Mouse (Mus musculus) kidney, embryonic 15.5 days (tissue): ENCODE results near the gene Fam178b. TPM values are rescaled to one million over a fixed set of nuclear protein-coding genes. Genes with fewer than 3 reads are reported as not detected.

ENCODE experiments used
- ATAC-seq: fragments of 200-750 bp; cut with Nextera tagmentation; replicated peaks from 2 replicates; pipeline ENCODE4 v1.8.0; 2017; ENCODE audit warnings: moderate TSS enrichment; ENCODE audit not compliant: low FRiP score
- H3K27ac ChIP-seq: fragments of 300-500 bp; sonication (generic); 2 replicates; pipeline ENCODE4 v1.5.1; 2015; ENCODE audit warnings: mild to moderate bottlenecking, inconsistent platforms
- H3K27me3 ChIP-seq: fragments of 300-500 bp; sonication (generic); 2 replicates; pipeline ENCODE4 v1.6.1; 2015; ENCODE audit warnings: inconsistent platforms
- H3K36me3 ChIP-seq: fragments of 300-500 bp; sonication (generic); 2 replicates; pipeline ENCODE4 v1.6.1; 2015; ENCODE audit warnings: inconsistent platforms
- H3K4me1 ChIP-seq: fragments of 300-500 bp; sonication (generic); 2 replicates; pipeline ENCODE4 v1.6.1; 2015; ENCODE audit warnings: inconsistent platforms
- H3K4me2 ChIP-seq: fragments of 300-500 bp; sonication (generic); 2 replicates; pipeline ENCODE4 v1.6.1; 2015; ENCODE audit warnings: moderate library complexity, mild to moderate bottlenecking, inconsistent platforms
- H3K4me3 ChIP-seq: fragments of 300-500 bp; sonication (generic); replicated peaks from 2 replicates; pipeline ENCODE4 v1.5.1; 2015; ENCODE audit warnings: mild to moderate bottlenecking, inconsistent platforms
- H3K9ac ChIP-seq: fragments of 300-500 bp; sonication (generic); 2 replicates; pipeline ENCODE4 v1.6.1; 2015; ENCODE audit warnings: mild to moderate bottlenecking, inconsistent platforms
- H3K9me3 ChIP-seq: fragments of 300-500 bp; sonication (generic); replicated peaks from 2 replicates; pipeline ENCODE4 v1.6.1; 2016; ENCODE audit warnings: inconsistent platforms
- WGBS: fragments of 180-500 bp; shearing (Covaris S2); methylation state at CpG from one replicate; pipeline ENCODE4 v1.1.7; 2015; ENCODE audit warnings: mixed read lengths; 5-methylcytosine and 5-hydroxymethylcytosine counted together
- polyA plus RNA-seq: library from polyadenylated mRNA; unstranded; fragments of >200 nt; fragmentation: Nextera tagmentation; extraction: Ambion mirVana; gene quantifications from 2 replicates; pipeline ENCODE4 v1.2.1, GENCODE M21; 2015

The Fam178b gene
- polyA plus RNA-seq, 1 experiment from 2014 or later = 1.3 TPM

DNA sequence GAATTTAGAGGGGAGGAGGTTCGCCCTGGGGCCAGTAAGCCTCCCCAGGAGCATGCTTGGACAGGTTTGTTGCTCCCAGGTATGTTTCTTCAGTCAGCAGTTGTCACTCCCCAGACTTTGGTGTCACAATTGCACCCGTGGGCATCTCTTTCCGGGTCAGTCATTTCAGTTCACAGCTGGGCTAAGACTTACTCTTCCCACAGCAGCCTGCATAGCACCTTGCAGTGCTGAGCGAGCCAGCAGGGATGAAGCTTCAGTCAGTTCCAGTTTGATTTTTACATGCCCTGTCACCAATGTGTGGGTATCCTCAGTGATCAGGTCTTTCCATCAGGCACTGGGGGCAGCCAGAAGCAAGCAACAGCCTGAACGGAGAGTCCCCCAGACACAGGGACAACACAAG is 14.0 kb upstream of the Fam178b start:
- Histone ChIP-seq H3K36me3 (peaks cover 70% of the 10 kb centered on the region), H3K9me3 (no peaks in the 10 kb centered on the region), H3K4me1 (peaks cover 9% of the 10 kb centered on the region), H3K4me2 (no peak overlapping the region), H3K4me3 (no peak overlapping the region), H3K27ac (no peak overlapping the region), H3K9ac (no peak overlapping the region), H3K27me3 (no peaks in the 10 kb centered on the region)
- ATAC-seq = no peak
- WGBS = 52% methylated on average over 5 of the region's 5 CpGs

DNA sequence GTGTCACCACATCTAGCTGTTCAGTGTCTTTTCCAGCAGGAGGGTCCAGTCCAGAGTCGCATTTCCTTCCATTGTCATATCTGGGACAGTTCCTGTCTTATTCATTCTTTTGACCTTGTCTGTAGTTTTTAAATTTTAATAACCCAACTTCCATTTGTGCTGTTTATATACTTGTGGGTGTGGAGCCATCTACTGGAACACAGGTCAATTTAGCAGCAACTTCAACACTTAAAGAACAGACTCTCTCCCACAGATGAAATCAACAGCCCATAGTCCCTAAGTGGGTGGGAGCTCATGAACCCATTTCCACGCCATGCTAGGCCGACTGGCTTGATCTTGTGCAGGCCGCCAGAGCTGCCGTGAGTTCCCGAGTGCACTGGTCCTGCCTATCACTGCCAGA is 13.4 kb upstream of the Fam178b start:
- Histone ChIP-seq H3K9me3 (no peaks in the 10 kb centered on the region), H3K27ac (no peak overlapping the region), H3K36me3 (peaks cover 64% of the 10 kb centered on the region), H3K4me2 (no peak overlapping the region), H3K4me1 (peaks cover 10% of the 10 kb centered on the region), H3K4me3 (no peak overlapping the region), H3K9ac (no peak overlapping the region), H3K27me3 (no peaks in the 10 kb centered on the region)
- WGBS = 61% methylated on average over 6 of the region's 6 CpGs
- no peak for ATAC-seq

DNA sequence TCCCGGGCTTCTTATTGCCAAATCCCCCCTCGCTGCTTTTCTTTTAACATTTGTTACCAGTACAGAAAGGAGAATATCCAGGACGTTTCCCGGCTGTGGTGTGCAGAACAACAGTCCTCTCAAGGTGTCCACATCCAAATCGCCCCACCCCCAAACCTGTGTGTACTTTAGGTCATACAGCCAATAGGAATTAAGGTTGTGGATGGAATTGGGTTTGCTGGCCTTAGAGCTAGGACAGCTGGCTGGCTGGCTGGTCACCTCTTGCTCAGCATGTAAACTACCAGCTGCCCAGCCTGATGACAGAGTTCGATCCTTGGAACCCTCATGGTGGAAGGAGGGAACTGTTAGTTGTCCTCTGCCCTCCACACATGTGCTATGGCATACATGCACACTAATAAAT is 11.9 kb upstream of the Fam178b start:
- peaks cover 49% of the 10 kb centered on the region for H3K36me3 ChIP-seq
- H3K9me3 ChIP-seq = no peaks in the 10 kb centered on the region
- no peak for ATAC-seq
- no peaks in the 10 kb centered on the region for H3K27me3 ChIP-seq
- no peak overlapping the region for H3K27ac ChIP-seq
- H3K4me2 ChIP-seq = no peak overlapping the region
- H3K4me1 ChIP-seq = peaks cover 16% of the 10 kb centered on the region
- WGBS = 88% methylated on average over 6 of the region's 6 CpGs
- no peak overlapping the region for H3K4me3 ChIP-seq
- H3K9ac ChIP-seq = no peak overlapping the region

DNA sequence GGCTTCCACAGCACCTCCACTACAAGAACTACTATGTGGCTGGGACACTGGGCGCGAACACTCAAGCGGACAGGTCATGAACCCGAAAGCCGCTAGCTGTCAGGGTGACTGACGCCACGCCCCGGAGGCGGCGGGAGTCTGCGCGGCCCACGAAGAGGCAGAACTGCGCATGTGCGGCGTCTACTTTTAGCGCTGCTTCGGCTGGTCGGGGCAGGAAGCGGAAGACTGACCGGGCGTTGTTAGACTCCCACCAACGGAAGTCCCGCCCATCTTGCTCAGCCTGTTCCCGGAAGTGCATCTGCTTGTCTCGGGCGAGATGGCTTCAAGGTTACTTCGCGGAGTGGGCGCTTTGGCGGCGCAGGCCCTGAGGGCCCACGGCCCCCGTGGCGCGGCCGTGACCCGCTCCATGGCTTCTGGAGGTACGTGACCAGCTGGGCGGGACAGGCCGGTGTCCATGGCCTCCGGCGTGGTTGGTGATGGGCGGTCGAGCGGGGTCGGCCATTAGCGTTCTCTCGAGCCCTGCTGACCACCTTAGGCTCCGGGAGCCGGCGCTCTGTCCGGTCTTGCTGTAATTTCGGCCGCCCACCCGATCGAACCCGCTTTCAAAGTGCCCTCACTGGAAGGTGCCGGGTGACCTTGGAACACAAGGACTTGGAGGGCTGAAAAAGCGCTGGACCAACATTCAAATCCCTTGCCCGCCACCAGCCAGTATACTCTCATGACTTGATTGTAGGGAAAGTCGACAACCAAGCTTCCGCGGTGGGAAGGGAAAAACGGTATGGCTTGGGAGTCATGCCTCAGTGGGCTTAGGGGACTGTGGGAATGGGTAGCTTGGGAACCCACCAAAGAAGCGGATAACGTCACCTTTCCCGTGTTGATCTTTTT is 8.5 kb upstream of the Fam178b start, which contains the start of gene Cox5b:
Gene Cox5b (plus strand): TSS at position 179 of the 885 bp plus-strand sequence.
- Histone ChIP-seq H3K4me1 (peaks cover 16% of the 10 kb centered on the region), H3K9me3 (no peaks in the 10 kb centered on the region), H3K9ac (peak within 1 kb of the TSS; percentile 81), H3K4me2 (peak within 1 kb of the TSS; percentile 74), H3K4me3 (peak within 1 kb of the TSS; percentile 77), H3K27ac (peak within 1 kb of the TSS; percentile 67), H3K36me3 (peaks cover 31% of the 10 kb centered on the region), H3K27me3 (no peaks in the 10 kb centered on the region)
- under 1% methylated on average over 68 of the region's 68 CpGs for WGBS
- peak; percentile 96 for ATAC-seq

DNA sequence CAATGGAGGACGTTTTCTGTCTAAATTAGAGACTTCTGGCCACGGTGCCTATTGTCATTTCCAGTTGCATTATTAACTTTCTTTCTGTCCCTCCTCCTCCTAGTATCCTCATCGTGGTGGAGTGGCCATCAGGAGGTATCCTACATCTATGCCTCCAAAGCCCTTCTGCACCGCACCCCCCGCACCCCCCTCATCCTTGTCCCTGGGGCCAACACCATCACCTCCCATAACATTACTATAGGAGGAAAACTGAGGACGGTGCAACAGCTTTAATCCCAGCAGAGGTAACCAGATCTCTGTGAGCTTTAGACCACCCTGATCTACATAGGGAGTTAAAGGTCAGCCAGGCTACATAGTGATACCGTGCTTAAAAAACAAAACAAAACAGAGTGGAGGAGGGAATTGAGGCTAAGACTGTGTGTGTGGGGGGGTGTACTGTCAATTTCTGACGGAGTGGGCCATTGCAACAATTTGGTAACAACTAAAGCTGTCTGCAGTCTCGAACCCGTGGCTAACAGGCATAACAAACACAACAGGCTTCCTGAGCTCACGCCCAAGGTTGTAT is 7.8 kb upstream of the Fam178b start:
- Histone ChIP-seq H3K9ac (peak overlapping the region; percentile 9; the same call in 1 of the 2 replicates), H3K4me1 (peaks cover 16% of the 10 kb centered on the region), H3K36me3 (peaks cover 31% of the 10 kb centered on the region), H3K9me3 (no peaks in the 10 kb centered on the region), H3K27me3 (no peaks in the 10 kb centered on the region), H3K4me2 (peak overlapping the region; percentile 74), H3K27ac (peak overlapping the region; percentile 28; the same call in 1 of the 2 replicates), H3K4me3 (peak overlapping the region; percentile 77)
- peak; percentile 50 for ATAC-seq
- WGBS = 55% methylated on average over 11 of the region's 11 CpGs

DNA sequence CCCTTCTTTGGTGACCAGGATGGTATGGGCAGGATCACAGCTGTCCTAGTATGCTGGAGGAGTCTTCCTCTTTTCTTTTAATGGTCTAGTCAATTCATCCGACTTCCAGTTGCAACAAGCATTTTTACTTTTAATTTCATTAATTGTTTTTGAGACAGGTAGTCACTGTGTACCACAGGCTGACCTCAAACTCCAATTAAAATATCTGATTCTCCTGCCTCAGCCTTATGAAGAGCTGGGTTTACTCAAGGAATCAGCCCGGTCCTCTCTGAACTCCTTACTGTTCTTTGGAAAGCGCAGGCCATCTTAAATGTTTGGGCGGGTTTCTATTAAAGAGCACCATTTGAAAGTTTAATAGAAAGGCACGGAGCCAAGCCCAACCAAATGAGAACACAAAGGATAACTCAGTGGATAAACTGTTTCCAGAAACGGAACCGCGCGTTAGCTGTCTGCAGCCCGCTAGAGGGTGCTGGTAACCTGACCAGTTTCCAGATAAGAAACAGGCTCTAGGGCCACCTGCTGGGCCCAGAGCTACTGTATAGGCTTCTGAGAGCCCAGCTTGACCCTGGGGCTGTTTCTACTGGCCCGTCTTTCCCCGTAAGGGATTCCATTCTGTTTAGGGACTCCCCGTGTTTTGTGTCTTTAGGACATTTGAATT is 956 bp upstream of the Fam178b start:
- H3K4me1 ChIP-seq = 0 out of 2 replicates have a peak, but pooled peaks cover 11% of the 10 kb centered on the region
- no peak overlapping the region for H3K4me3 ChIP-seq
- H3K4me2 ChIP-seq = no peak overlapping the region
- H3K9ac ChIP-seq = no peak overlapping the region
- no peaks in the 10 kb centered on the region for H3K36me3 ChIP-seq
- peak overlapping the region; percentile 59 for H3K27ac ChIP-seq
- H3K9me3 ChIP-seq = no peaks in the 10 kb centered on the region
- H3K27me3 ChIP-seq = no peaks in the 10 kb centered on the region
- 10% methylated on average over 13 of the region's 13 CpGs for WGBS
- peak; percentile 83 for ATAC-seq

DNA sequence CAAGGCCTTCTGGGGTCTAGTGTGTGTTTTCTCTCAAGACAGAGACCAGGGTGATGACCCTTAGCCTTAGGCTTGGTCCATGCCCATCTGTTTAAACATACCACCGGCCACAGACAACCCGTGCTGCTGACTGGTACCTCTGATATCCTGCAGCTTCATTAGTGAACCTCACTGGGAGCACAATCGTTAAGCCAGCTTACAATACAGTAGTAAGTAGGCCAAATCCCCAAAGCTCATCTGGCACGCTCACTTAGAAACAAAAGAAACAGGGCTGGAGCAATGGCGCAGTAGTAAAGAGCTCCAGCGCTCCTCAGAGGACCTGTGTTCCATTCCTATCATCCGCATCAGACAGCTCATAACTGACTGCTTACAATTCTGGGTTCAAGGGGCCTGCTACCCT is 2.1 kb downstream of the Fam178b start:
- Histone ChIP-seq H3K27me3 (no peaks in the 10 kb centered on the region), H3K36me3 (no peaks in the 10 kb centered on the region), H3K9me3 (no peaks in the 10 kb centered on the region), H3K4me1 (0 out of 2 replicates have a peak, but pooled peaks cover 11% of the 10 kb centered on the region), H3K4me3 (no peak overlapping the region), H3K9ac (no peak overlapping the region), H3K27ac (no peak overlapping the region), H3K4me2 (no peak overlapping the region)
- WGBS = 79% methylated on average over 7 of the region's 7 CpGs
- ATAC-seq = no peak

DNA sequence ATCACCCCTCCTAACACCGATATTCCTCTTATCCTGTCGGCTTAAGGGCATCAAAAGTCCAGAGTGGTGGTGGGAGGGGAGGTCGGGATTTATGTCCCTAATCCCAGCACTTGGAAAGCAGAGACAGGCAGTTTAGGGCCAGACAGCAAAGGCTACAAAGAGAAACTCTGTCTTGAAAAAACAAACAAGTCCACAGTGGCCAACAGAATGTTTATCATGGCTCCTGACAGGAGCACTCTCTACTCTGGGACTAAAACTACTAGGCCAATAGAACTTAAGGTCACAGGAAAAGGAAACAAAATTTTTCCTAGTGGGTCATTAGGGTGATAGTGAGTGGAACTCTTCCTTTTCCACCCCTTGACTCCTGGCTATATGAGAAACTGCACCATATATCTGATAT is 8.0 kb downstream of the Fam178b start:
- Histone ChIP-seq H3K4me2 (no peak overlapping the region), H3K4me1 (peaks cover 16% of the 10 kb centered on the region; the same call in 1 of the 2 replicates), H3K36me3 (no peaks in the 10 kb centered on the region), H3K27me3 (no peaks in the 10 kb centered on the region), H3K9ac (no peak overlapping the region), H3K4me3 (no peak overlapping the region), H3K27ac (no peak overlapping the region), H3K9me3 (no peaks in the 10 kb centered on the region)
- no peak for ATAC-seq
- 5% methylated on average over 3 of the region's 3 CpGs for WGBS

DNA sequence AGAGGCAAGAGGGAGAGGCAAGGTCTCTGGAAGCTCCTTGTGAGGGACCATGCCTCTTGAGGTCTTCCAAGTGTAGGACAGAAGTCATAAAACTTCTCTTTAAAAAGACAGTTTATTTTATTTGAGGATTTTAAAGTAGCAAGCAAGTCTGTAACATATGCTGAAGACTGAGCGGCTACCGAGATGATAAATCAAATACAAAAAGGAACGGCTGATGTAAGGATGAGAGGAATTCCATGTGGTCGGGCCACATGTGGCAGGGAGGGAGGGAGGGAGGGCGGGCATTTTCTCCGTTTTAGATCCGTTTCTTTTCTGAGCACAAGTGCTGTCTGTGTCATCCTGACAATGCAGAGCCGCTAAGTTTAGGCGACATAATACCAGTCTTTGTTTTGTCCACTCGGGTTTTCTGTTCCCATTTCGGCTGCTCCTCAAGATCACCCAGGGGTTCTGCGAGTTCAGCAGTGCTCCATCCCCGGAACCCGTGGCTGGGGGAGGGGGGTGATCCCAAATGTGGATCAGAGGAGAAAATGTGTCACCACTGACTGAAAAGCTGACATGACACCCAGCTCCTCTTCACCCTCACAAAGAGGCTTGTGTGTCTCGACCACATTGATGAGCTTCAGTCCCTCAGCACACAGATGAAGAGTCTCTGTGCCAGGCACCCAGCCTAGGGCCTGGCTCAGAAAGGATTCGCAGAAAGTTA is 10.2 kb downstream of the Fam178b start:
- Histone ChIP-seq H3K36me3 (no peaks in the 10 kb centered on the region), H3K9ac (no peak overlapping the region), H3K9me3 (no peaks in the 10 kb centered on the region), H3K27me3 (no peaks in the 10 kb centered on the region), H3K4me2 (no peak overlapping the region), H3K27ac (0 out of 2 replicates have a peak overlapping the region, but pooled peaks have one; percentile 37), H3K4me1 (peaks cover 16% of the 10 kb centered on the region; the same call in 1 of the 2 replicates), H3K4me3 (no peak overlapping the region)
- no peak for ATAC-seq
- WGBS = 48% methylated on average over 16 of the region's 16 CpGs

DNA sequence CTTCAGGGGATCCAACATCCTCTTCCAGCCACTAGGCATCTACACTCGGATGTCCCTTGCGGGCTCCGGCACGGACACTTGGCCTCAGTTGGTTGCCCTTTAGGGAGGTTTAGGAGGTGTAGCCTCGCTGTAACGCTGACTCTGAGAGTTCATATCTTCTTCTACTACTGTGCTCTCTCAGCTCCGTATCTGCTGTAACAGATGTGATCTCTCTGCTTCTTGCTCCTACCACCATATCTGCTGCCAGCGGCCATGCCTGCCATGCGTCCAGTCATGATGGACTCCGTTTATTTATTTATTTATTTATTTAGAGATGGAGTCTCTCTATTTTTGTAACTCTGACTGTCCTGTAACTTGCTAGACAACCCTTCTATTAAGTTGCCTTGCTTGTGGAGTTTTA is 11.7 kb downstream of the Fam178b start:
- H3K9ac ChIP-seq = no peak overlapping the region
- no peaks in the 10 kb centered on the region for H3K9me3 ChIP-seq
- no peaks in the 10 kb centered on the region for H3K36me3 ChIP-seq
- WGBS = 89% methylated on average over 10 of the region's 10 CpGs
- H3K4me3 ChIP-seq = no peak overlapping the region
- no peaks in the 10 kb centered on the region for H3K27me3 ChIP-seq
- H3K27ac ChIP-seq = no peak overlapping the region
- H3K4me2 ChIP-seq = no peak overlapping the region
- peaks cover 16% of the 10 kb centered on the region for H3K4me1 ChIP-seq
- no peak for ATAC-seq

DNA sequence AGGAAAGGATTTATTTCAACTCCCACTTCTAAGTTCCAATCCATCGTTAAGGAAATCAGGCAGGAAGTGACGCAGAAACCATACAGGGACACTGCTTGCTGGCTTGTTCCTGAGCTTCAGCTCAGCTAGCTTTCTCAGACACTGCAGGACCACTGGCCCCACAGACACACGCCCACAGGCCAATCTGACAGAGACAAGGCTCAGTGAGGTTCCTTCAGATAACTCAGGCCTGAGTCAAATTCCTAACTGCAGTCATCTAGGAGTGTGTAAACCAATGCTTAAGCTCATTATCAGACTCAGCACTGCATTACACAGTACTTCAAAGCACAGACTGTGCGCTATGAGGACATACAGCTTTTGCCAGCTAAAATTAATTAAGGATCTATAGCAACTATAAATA is 12.7 kb downstream of the Fam178b start:
- H3K4me3 ChIP-seq = no peak overlapping the region
- no peaks in the 10 kb centered on the region for H3K36me3 ChIP-seq
- ATAC-seq = no peak
- WGBS = 44% methylated on average over 4 of the region's 4 CpGs
- peak overlapping the region; percentile 37; the same call in 1 of the 2 replicates for H3K27ac ChIP-seq
- no peak overlapping the region for H3K4me2 ChIP-seq
- H3K4me1 ChIP-seq = peaks cover 25% of the 10 kb centered on the region
- H3K27me3 ChIP-seq = no peaks in the 10 kb centered on the region
- no peak overlapping the region for H3K9ac ChIP-seq
- H3K9me3 ChIP-seq = no peaks in the 10 kb centered on the region
